Mouse (Mus musculus): Measurements from ENCODE around the gene Gm5414.

The Gm5414 gene

DNA sequence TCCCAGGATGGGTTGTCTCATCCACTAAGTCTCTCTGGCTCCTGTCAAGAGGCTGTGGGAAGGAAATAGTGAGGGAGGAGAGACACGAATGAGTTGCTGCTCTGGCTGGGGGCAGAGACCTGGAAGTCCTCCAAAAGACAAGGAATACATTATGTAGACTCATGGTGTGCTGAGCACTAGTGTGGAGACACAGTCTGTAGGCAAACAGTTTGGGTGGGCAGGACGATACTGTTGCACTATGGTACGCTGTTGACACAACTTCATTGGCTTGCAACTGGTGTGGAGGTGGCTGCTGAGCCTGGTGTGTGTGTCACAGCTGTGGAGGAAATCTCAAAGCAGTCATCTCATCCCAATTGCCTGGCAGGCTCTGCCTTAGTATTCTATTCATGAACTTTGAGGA lies 46.3 kb downstream of the Gm5414 start:
- no peak overlapping the region for H3K4me3 ChIP-seq (replicated peaks; ENCODE audit: low read length)
- H3K27me3 ChIP-seq (ENCODE audit: insufficient read depth, low read length), result no peaks in the 10 kb centered on the region
- TF ChIP-seq CTCF (conservative IDR thresholded peaks at IDR 0.05; ENCODE audit: low read length) (no peak), NANOG (IDR thresholded peaks at IDR 0.05; ENCODE audit: borderline replicate concordance, low read length) (no peak), POU5F1 (IDR thresholded peaks at IDR 0.05; ENCODE audit: borderline replicate concordance, low read length) (no peak)
- H3K9me3 ChIP-seq (ENCODE audit: low read length), result no peaks in the 10 kb centered on the region
- no peaks in the 10 kb centered on the region for H3K36me3 ChIP-seq (ENCODE audit: insufficient read depth, low read length)
- no peaks in the 10 kb centered on the region for H3K4me1 ChIP-seq (replicated peaks; ENCODE audit: low read depth, low read length)

DNA sequence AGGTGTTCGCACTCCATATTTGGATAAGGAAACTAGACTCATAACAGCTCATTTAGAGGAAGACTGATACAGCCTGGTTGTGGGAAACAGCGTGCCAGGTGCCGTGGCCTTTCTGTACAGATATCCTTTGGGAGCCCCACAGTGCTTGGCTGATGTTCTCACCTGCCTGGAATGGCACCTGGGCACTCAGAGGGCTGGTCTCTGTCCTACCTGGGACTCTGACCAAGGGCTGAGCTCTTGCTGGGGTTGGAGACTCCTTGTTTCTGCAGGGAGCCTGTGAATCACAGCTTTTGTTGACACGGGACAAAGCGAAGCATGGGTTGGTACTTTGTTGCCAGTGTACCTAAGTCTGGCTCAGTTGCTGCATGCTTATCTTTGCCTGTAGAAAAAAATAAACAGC lies 52.5 kb downstream of the Gm5414 start:
- TF ChIP-seq CTCF (conservative IDR thresholded peaks at IDR 0.05; ENCODE audit: low read length) (no peak), POU5F1 (IDR thresholded peaks at IDR 0.05; ENCODE audit: borderline replicate concordance, low read length) (no peak), NANOG (IDR thresholded peaks at IDR 0.05; ENCODE audit: borderline replicate concordance, low read length) (no peak)
- Histone ChIP-seq H3K4me1 (replicated peaks; ENCODE audit: low read depth, low read length) (no peaks in the 10 kb centered on the region; the same call in 1 of the 2 replicates), H3K36me3 (ENCODE audit: insufficient read depth, low read length) (no peaks in the 10 kb centered on the region), H3K27me3 (ENCODE audit: insufficient read depth, low read length) (peaks cover 21% of the 10 kb centered on the region), H3K9me3 (ENCODE audit: low read length) (peaks cover 8% of the 10 kb centered on the region; the same call in 1 of the 2 replicates), H3K4me3 (replicated peaks; ENCODE audit: low read length) (no peak overlapping the region)

All from E14TG2a.4 (cell line).